Mouse (Mus musculus): ENCODE results near the gene Plod3. TPM values are rescaled to one million over a fixed set of nuclear protein-coding genes. Genes with fewer than 3 reads are reported as not detected.
"Not testable (repeated sequence)": the region's sequence is repeated elsewhere in the genome, so short reads cannot be mapped to it uniquely, and the experiment has no call there.

Plod3 gene
- polyA plus RNA-seq (2015; fragmentation: Nextera tagmentation; extraction: Ambion mirVana): 38.3 and 41.7 TPM in 2 replicates

- H3K9ac ChIP-seq (replicated peaks; ENCODE audit: low read depth): peak within 1 kb of the TSS; percentile 75
- DNase-seq (ENCODE audit: low spot score) (peak; percentile 100), ATAC-seq (peak; percentile 96)
- H3K36me3 ChIP-seq (ENCODE audit: insufficient read depth, low read length): peaks cover 11% of the 10 kb centered on the region; the same call in 1 of the 2 replicates
- peaks cover 11% of the 10 kb centered on the region for H3K4me1 ChIP-seq (ENCODE audit: insufficient read depth, low read depth, low read length)
- H3K27ac ChIP-seq (ENCODE audit: low read length): peak within 1 kb of the TSS; percentile 86
- 0% methylated on average over 26 of the region's 26 CpGs for WGBS
- no peaks in the 10 kb centered on the region for H3K27me3 ChIP-seq (replicated peaks; ENCODE audit: insufficient read depth, low read length)
- TF ChIP-seq CTCF (IDR thresholded peaks at IDR 0.05): no peak
- TF ChIP-seq EP300 (IDR thresholded peaks at IDR 0.05): no peak
- no peaks in the 10 kb centered on the region for H3K9me3 ChIP-seq (ENCODE audit: low read length)
- H3K4me2 ChIP-seq (replicated peaks; ENCODE audit: low read depth, low read length): peak within 1 kb of the TSS; percentile 94
- peak within 1 kb of the TSS; percentile 81 for H3K4me3 ChIP-seq (ENCODE audit: low read depth, low read length)
Measured at GRCm38 (mm10) chr5:136986695-136987137, at the start of gene Plod3. Gene Plod3, plus strand, starts transcription at chr5:136987019.

GRCm38 (mm10) chr5:136937621-136938020 lies 49.2 kb upstream of the Plod3 start:
- no peak overlapping the region for H3K4me2 ChIP-seq (replicated peaks; ENCODE audit: low read depth, low read length)
- WGBS: 78% methylated on average over 5 of the region's 5 CpGs
- no peak overlapping the region for H3K27ac ChIP-seq (ENCODE audit: low read length)
- ATAC-seq: no peak
- H3K4me3 ChIP-seq (ENCODE audit: low read depth, low read length): no peak overlapping the region
- no peaks in the 10 kb centered on the region for H3K9me3 ChIP-seq (ENCODE audit: low read length)
- no peaks in the 10 kb centered on the region for H3K4me1 ChIP-seq (ENCODE audit: insufficient read depth, low read depth, low read length)
- TF ChIP-seq EP300 (IDR thresholded peaks at IDR 0.05): no peak
- TF ChIP-seq CTCF (IDR thresholded peaks at IDR 0.05): no peak
- DNase-seq (ENCODE audit: low spot score): no peak
- H3K27me3 ChIP-seq (replicated peaks; ENCODE audit: insufficient read depth, low read length): no peaks in the 10 kb centered on the region
- H3K36me3 ChIP-seq (ENCODE audit: insufficient read depth, low read length): no peaks in the 10 kb centered on the region
- H3K9ac ChIP-seq (replicated peaks; ENCODE audit: low read depth): no peak overlapping the region

GRCm38 (mm10) chr5:136939284-136939683 lies 47.5 kb upstream of the Plod3 start:
- H3K27me3 ChIP-seq (replicated peaks; ENCODE audit: insufficient read depth, low read length): no peaks in the 10 kb centered on the region
- H3K36me3 ChIP-seq (ENCODE audit: insufficient read depth, low read length): no peaks in the 10 kb centered on the region
- WGBS: 67% methylated on average over 7 of the region's 7 CpGs
- no peak overlapping the region for H3K27ac ChIP-seq (ENCODE audit: low read length)
- no peak overlapping the region for H3K4me2 ChIP-seq (replicated peaks; ENCODE audit: low read depth, low read length)
- TF ChIP-seq EP300 (IDR thresholded peaks at IDR 0.05) (no peak), CTCF (IDR thresholded peaks at IDR 0.05) (peak; percentile 58)
- no peak overlapping the region for H3K9ac ChIP-seq (replicated peaks; ENCODE audit: low read depth)
- DNase-seq (ENCODE audit: low spot score) (no peak), ATAC-seq (no peak)
- H3K9me3 ChIP-seq (ENCODE audit: low read length): no peaks in the 10 kb centered on the region
- no peak overlapping the region for H3K4me3 ChIP-seq (ENCODE audit: low read depth, low read length)
- H3K4me1 ChIP-seq (ENCODE audit: insufficient read depth, low read depth, low read length): no peaks in the 10 kb centered on the region

- not testable (repeated sequence) for H3K9ac ChIP-seq (replicated peaks; ENCODE audit: low read depth); H3K4me1 ChIP-seq (ENCODE audit: insufficient read depth, low read depth, low read length); ATAC-seq; DNase-seq (ENCODE audit: low spot score); H3K4me2 ChIP-seq (replicated peaks; ENCODE audit: low read depth, low read length); H3K9me3 ChIP-seq (ENCODE audit: low read length); H3K36me3 ChIP-seq (ENCODE audit: insufficient read depth, low read length); H3K4me3 ChIP-seq (ENCODE audit: low read depth, low read length); H3K27me3 ChIP-seq (replicated peaks; ENCODE audit: insufficient read depth, low read length); H3K27ac ChIP-seq (ENCODE audit: low read length)
- 68% methylated on average over 6 of the region's 6 CpGs for WGBS
Measured at GRCm38 (mm10) chr5:136940029-136940428, 46.8 kb upstream of the Plod3 start.

GRCm38 (mm10) chr5:136940845-136941560 lies 45.8 kb upstream of the Plod3 start:
- no peaks in the 10 kb centered on the region for H3K27me3 ChIP-seq (replicated peaks; ENCODE audit: insufficient read depth, low read length)
- WGBS: 90% methylated on average over 12 of the region's 12 CpGs
- no peaks in the 10 kb centered on the region for H3K4me1 ChIP-seq (ENCODE audit: insufficient read depth, low read depth, low read length)
- DNase-seq (ENCODE audit: low spot score) (no peak), ATAC-seq (no peak)
- H3K4me2 ChIP-seq (replicated peaks; ENCODE audit: low read depth, low read length): no peak overlapping the region
- H3K36me3 ChIP-seq (ENCODE audit: insufficient read depth, low read length): no peaks in the 10 kb centered on the region
- H3K4me3 ChIP-seq (ENCODE audit: low read depth, low read length): no peak overlapping the region
- TF ChIP-seq CTCF (IDR thresholded peaks at IDR 0.05): no peak
- TF ChIP-seq EP300 (IDR thresholded peaks at IDR 0.05): no peak
- H3K9ac ChIP-seq (replicated peaks; ENCODE audit: low read depth): no peak overlapping the region
- H3K27ac ChIP-seq (ENCODE audit: low read length): no peak overlapping the region
- no peaks in the 10 kb centered on the region for H3K9me3 ChIP-seq (ENCODE audit: low read length)

GRCm38 (mm10) chr5:136942781-136943180 lies 44.0 kb upstream of the Plod3 start:
- no peak for TF ChIP-seq EP300 (IDR thresholded peaks at IDR 0.05)
- TF ChIP-seq CTCF (IDR thresholded peaks at IDR 0.05): no peak
- H3K9me3 ChIP-seq (ENCODE audit: low read length): no peaks in the 10 kb centered on the region
- no peaks in the 10 kb centered on the region for H3K36me3 ChIP-seq (ENCODE audit: insufficient read depth, low read length)
- DNase-seq (ENCODE audit: low spot score): no peak
- no peak for ATAC-seq
- H3K9ac ChIP-seq (replicated peaks; ENCODE audit: low read depth): no peak overlapping the region
- no peaks in the 10 kb centered on the region for H3K4me1 ChIP-seq (ENCODE audit: insufficient read depth, low read depth, low read length)
- no peaks in the 10 kb centered on the region for H3K27me3 ChIP-seq (replicated peaks; ENCODE audit: insufficient read depth, low read length)
- no peak overlapping the region for H3K4me2 ChIP-seq (replicated peaks; ENCODE audit: low read depth, low read length)
- WGBS: 43% methylated on average over 3 of the region's 3 CpGs
- H3K27ac ChIP-seq (ENCODE audit: low read length): no peak overlapping the region
- H3K4me3 ChIP-seq (ENCODE audit: low read depth, low read length): no peak overlapping the region

All from lung, postnatal 0 days (tissue).